Mouse (Mus musculus) hindbrain, embryonic 16.5 days (tissue): Measurements from ENCODE around the gene Msi2. TPM values are rescaled to one million over a fixed set of nuclear protein-coding genes. Genes with fewer than 3 reads are reported as not detected.
A peak's percentile ranks its signal among the peaks of the same experiment; 100 is the strongest.

Experiments used
- ATAC-seq: fragments of 200-750 bp; cut with Nextera tagmentation; 2 replicates; pipeline ENCODE4 v1.8.0; 2017; ENCODE audit warnings: moderate TSS enrichment, moderate library complexity
- H3K27ac ChIP-seq: fragments of 300-500 bp; sonication (generic); 2 replicates; pipeline ENCODE4 v1.5.1; 2014; ENCODE audit warnings: low read depth, mild to moderate bottlenecking, control low read depth, low read length, moderate library complexity
- H3K27me3 ChIP-seq: fragments of 300-500 bp; sonication (generic); replicated peaks from 2 replicates; pipeline ENCODE4 v1.6.1; 2014; ENCODE audit warnings: low read length; ENCODE audit not compliant: control insufficient read depth, insufficient read depth
- H3K36me3 ChIP-seq: fragments of 300-500 bp; sonication (generic); 2 replicates; pipeline ENCODE4 v1.6.1; 2014; ENCODE audit warnings: mild to moderate bottlenecking, low read length, moderate library complexity, mixed read lengths; ENCODE audit not compliant: control insufficient read depth, insufficient read depth
- H3K4me1 ChIP-seq: fragments of 300-500 bp; sonication (generic); 2 replicates; pipeline ENCODE4 v1.6.1; 2014; ENCODE audit warnings: low read depth, low read length; ENCODE audit not compliant: control insufficient read depth, insufficient read depth
- H3K4me2 ChIP-seq: fragments of 300-500 bp; sonication (generic); 2 replicates; pipeline ENCODE4 v1.6.1; 2014; ENCODE audit warnings: mild to moderate bottlenecking, low read length, control low read depth, moderate library complexity
- H3K4me3 ChIP-seq: fragments of 300-500 bp; sonication (generic); 2 replicates; pipeline ENCODE4 v1.5.1; 2014; ENCODE audit warnings: mild to moderate bottlenecking, low read length, control low read depth, moderate library complexity
- H3K9ac ChIP-seq: fragments of 300-500 bp; sonication (generic); 2 replicates; pipeline ENCODE4 v1.6.1; 2014; ENCODE audit warnings: low read depth, mild to moderate bottlenecking, control low read depth, low read length, moderate library complexity
- H3K9me3 ChIP-seq: fragments of 300-500 bp; sonication (generic); 2 replicates; pipeline ENCODE4 v1.6.1; 2014; ENCODE audit warnings: mild to moderate bottlenecking, low read length, moderate library complexity; ENCODE audit not compliant: control insufficient read depth
- WGBS: fragments of 180-500 bp; shearing (Covaris S2); extraction: QIAGEN DNeasy Blood & Tissue Kit; methylation state at CpG from one replicate; pipeline ENCODE4 v1.1.7; 2014; 5-methylcytosine and 5-hydroxymethylcytosine counted together
- polyA plus RNA-seq: library from polyadenylated mRNA; unstranded; fragments of >200 nt; fragmentation: Nextera tagmentation; extraction: Ambion mirVana; gene quantifications from 2 replicates; pipeline ENCODE4 v1.2.1, GENCODE M21; 2015

Msi2 gene
- polyA plus RNA-seq, 1 experiment from 2014 or later = 31.0 TPM

GRCm38 (mm10) chr11:88425631-88426101 lies 292.6 kb downstream of the Msi2 start:
- ATAC-seq = 0 out of 2 replicates have a peak, but pooled peaks have one; percentile 28
- Histone ChIP-seq H3K9me3 (no peaks in the 10 kb centered on the region), H3K27me3 (no peaks in the 10 kb centered on the region), H3K4me2 (no peak overlapping the region), H3K4me1 (peaks cover 55% of the 10 kb centered on the region), H3K27ac (peak overlapping the region; percentile 44; the same call in 1 of the 2 replicates), H3K9ac (no peak overlapping the region), H3K36me3 (no peaks in the 10 kb centered on the region), H3K4me3 (no peak overlapping the region)
- WGBS = 38% methylated on average over 9 of the region's 9 CpGs

DNA sequence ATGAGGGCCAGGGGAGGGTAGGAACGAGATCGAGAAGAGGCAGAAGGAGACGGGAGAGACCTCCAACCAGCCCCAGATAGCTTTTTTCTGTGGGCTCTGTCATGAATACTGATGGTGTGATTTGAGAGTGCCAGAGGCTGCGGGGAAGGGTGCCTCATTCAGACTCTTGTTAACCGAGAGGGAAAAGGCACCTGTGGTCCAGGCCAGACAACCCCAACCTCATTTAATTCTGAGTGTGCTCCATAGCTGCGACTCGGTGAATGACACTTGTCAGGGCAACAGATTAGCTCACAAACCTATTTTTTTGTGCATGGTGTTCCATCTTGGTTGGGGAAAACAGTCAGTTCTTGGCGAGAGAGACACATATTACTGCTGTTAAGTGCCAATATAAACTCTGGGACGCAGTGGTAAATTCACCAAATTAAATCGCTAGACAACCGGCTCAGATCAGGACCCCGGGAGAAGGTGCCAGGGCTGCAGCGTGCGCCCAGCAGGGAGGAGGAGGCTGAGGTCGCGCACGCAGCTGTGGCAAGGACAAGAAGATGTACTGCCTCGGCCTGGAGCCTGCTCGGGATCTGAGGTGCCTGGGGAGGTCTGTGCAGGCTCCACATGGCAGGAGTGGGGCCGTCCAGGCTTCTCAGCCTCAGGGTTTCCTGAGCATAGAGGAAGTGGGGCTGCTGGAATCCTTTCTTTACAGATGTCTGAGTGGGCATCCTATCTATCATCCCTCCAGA lies 294.1 kb downstream of the Msi2 start:
- Histone ChIP-seq H3K4me1 (peaks cover 54% of the 10 kb centered on the region), H3K36me3 (no peaks in the 10 kb centered on the region), H3K4me2 (no peak overlapping the region), H3K9me3 (no peaks in the 10 kb centered on the region), H3K27ac (peak overlapping the region; percentile 15), H3K4me3 (no peak overlapping the region), H3K9ac (no peak overlapping the region), H3K27me3 (no peaks in the 10 kb centered on the region)
- 21% methylated on average over 20 of the region's 20 CpGs for WGBS
- no peak for ATAC-seq

DNA sequence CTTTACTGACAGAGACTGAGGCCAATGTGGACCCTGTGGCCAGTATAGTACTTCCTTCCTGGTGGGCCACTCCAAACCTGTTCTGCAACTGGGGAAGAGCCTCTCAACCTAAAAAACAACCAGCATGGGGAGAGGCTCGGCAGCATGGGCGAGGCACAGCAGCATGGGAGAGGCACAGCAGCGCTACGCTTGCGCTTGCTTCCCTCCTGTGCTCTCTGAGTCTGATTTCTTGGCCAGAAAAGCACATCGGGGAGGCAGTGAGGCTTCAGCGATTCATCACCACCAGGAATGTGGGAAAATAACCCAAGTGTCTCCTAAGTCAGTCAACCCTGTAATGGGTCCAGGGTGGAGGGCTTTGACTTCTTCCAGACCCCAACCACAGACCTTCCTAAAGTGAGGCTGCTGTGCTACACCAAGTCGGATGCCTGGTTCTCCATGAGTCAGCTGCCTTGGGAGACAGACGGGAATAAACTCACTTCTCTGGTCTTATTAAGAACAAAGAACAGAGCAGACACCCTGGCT lies 297.2 kb downstream of the Msi2 start:
- H3K9ac ChIP-seq = peak overlapping the region; percentile 44
- no peak overlapping the region for H3K4me2 ChIP-seq
- no peak overlapping the region for H3K4me3 ChIP-seq
- no peaks in the 10 kb centered on the region for H3K36me3 ChIP-seq
- 27% methylated on average over 9 of the region's 9 CpGs for WGBS
- peaks cover 48% of the 10 kb centered on the region for H3K4me1 ChIP-seq
- H3K27me3 ChIP-seq = no peaks in the 10 kb centered on the region
- H3K27ac ChIP-seq = peak overlapping the region; percentile 62
- ATAC-seq = no peak
- H3K9me3 ChIP-seq = no peaks in the 10 kb centered on the region

DNA sequence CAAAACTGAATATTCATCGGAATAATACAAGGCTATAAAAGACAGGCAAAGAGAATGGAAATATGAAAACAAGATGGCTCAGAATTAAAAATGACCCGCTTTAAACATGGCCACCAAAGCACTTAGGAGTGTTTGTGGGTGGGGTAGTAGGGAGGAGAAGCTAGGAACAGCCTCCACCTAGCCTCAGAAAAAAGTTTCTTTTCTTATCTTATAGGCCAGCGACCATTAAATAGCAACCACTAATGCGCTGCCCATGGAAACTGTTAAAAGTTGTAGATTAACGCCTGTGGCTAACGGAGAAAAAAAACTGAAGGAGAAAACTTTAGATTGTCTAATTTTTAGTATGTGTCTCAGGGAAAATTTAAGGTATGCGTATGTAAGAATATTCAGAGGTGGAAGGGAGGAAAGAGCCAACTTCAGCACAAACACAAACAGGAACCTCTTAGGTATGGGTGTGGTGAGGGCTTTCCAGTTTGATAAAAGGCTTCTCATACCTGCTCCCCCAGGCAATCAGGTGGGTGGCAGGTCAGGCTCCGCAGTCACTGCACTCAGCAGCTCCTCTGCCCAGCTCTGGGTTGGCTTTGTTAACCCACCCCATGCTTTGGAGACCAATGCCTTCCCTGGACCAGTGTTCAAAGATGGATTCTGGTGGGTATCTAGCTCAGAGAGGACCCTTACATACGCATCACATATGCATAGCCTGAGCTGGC lies 298.5 kb downstream of the Msi2 start:
- Histone ChIP-seq H3K9me3 (no peaks in the 10 kb centered on the region), H3K27me3 (no peaks in the 10 kb centered on the region), H3K9ac (no peak overlapping the region), H3K36me3 (no peaks in the 10 kb centered on the region), H3K4me3 (no peak overlapping the region), H3K4me1 (peaks cover 35% of the 10 kb centered on the region), H3K27ac (no peak overlapping the region), H3K4me2 (no peak overlapping the region)
- no peak for ATAC-seq
- WGBS = 91% methylated on average over 9 of the region's 9 CpGs

DNA sequence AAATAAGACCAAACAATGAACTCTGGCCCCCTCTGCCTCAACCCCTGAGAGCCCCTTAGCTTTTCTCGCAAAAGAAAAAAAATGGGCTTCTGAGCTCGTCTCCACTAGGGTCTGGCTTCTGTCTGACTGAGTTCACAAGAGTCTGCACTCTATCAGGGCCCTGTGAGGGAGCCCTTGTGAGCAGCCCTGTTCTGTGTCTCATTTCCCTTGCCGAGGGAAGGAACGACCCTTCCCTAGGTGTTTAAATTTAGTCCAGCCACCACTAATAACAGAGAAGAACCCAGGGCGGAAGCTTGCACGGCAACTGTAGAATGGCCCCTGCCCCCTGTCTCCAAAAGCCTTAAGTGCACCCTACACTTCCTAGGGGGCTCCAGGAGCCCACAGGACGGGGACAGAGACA lies 299.2 kb downstream of the Msi2 start:
- Histone ChIP-seq H3K9me3 (no peaks in the 10 kb centered on the region), H3K27me3 (no peaks in the 10 kb centered on the region), H3K4me2 (no peak overlapping the region), H3K36me3 (no peaks in the 10 kb centered on the region), H3K27ac (no peak overlapping the region), H3K4me3 (no peak overlapping the region), H3K9ac (no peak overlapping the region), H3K4me1 (peaks cover 35% of the 10 kb centered on the region)
- no peak for ATAC-seq
- 66% methylated on average over 7 of the region's 7 CpGs for WGBS

DNA sequence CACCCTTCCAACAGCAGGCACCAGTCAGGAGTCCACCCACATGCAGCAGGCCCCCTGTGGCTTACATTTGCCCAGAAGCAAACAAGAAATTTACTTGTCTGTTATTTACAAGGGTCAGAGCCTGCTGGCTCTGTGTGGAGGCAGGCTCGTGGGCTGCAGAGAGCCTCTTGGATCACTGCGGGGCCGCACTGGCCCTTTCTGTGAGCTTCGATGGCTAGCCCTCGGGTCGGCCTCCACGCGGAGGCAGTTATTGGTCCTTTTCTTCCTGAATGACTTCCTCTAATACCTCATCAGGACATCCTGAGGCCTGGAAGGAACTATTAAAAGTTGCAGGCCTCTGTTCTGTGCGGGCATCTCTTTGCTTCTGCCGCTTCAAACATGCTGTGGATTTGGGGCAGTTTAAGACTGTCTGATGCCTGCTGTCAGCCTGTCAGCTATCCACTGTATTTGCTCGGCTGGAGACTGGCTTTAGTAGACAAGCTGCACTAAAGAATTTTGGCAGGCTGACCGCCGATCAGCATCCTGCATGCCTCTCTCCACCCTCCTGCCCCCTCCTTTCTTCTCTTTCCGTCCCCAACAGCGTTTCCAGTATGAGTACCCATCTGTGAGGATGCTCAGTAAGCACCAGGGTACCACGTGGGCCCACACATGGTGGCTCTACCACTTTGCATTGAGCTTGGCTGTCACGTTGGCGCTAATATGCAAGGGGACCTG lies 304.0 kb downstream of the Msi2 start:
- Histone ChIP-seq H3K27ac (peak overlapping the region; percentile 68), H3K9me3 (no peaks in the 10 kb centered on the region), H3K4me3 (no peak overlapping the region), H3K36me3 (no peaks in the 10 kb centered on the region), H3K4me2 (no peak overlapping the region), H3K4me1 (peaks cover 28% of the 10 kb centered on the region), H3K9ac (peak overlapping the region; percentile 27; the same call in 1 of the 2 replicates), H3K27me3 (no peaks in the 10 kb centered on the region)
- peak; percentile 75 for ATAC-seq
- WGBS = 26% methylated on average over 18 of the region's 18 CpGs

GRCm38 (mm10) chr11:88412423-88413094 lies 305.8 kb downstream of the Msi2 start:
- H3K27me3 ChIP-seq = no peaks in the 10 kb centered on the region
- ATAC-seq = peak; percentile 66

GRCm38 (mm10) chr11:88408305-88408704 lies 310.0 kb downstream of the Msi2 start:
- Histone ChIP-seq H3K4me1 (peaks cover 53% of the 10 kb centered on the region), H3K27ac (peak overlapping the region; percentile 32), H3K9me3 (no peaks in the 10 kb centered on the region), H3K36me3 (no peaks in the 10 kb centered on the region), H3K4me3 (no peak overlapping the region), H3K9ac (no peak overlapping the region; the same call in 1 of the 2 replicates), H3K4me2 (no peak overlapping the region), H3K27me3 (no peaks in the 10 kb centered on the region)
- ATAC-seq = no peak
- WGBS = 58% methylated on average over 8 of the region's 8 CpGs

More at GRCm38 (mm10) chr11:88412423-88413094, 305.8 kb downstream of the Msi2 start:
- Histone ChIP-seq H3K9ac (no peak overlapping the region), H3K4me1 (peaks cover 31% of the 10 kb centered on the region), H3K36me3 (no peaks in the 10 kb centered on the region), H3K4me3 (no peak overlapping the region), H3K9me3 (no peaks in the 10 kb centered on the region), H3K4me2 (no peak overlapping the region), H3K27ac (no peak overlapping the region)
- 24% methylated on average over 5 of the region's 5 CpGs for WGBS
